Mouse (Mus musculus): Measurements from ENCODE around the gene Krba1. TPM values are rescaled to one million over a fixed set of nuclear protein-coding genes. Genes with fewer than 3 reads are reported as not detected.

Krba1 gene
- total RNA-seq (2017), result 4.8 and 6.6 TPM in 2 replicates

- peak; percentile 84 for ATAC-seq (replicated peaks; ENCODE audit: low read depth, poor library complexity, severe bottlenecking)
These were observed at the start of gene Krba1 for GRCm38 (mm10) chr6:48395105-48396007. Gene Krba1, plus strand, starts transcription at chr6:48395586.

- 0 out of 2 replicates have a peak, but pooled peaks have one; percentile 22 for ATAC-seq (replicated peaks; ENCODE audit: low read depth, poor library complexity, severe bottlenecking)
These were observed 36.5 kb upstream of the Krba1 start for GRCm38 (mm10) chr6:48358897-48359296.

DNA sequence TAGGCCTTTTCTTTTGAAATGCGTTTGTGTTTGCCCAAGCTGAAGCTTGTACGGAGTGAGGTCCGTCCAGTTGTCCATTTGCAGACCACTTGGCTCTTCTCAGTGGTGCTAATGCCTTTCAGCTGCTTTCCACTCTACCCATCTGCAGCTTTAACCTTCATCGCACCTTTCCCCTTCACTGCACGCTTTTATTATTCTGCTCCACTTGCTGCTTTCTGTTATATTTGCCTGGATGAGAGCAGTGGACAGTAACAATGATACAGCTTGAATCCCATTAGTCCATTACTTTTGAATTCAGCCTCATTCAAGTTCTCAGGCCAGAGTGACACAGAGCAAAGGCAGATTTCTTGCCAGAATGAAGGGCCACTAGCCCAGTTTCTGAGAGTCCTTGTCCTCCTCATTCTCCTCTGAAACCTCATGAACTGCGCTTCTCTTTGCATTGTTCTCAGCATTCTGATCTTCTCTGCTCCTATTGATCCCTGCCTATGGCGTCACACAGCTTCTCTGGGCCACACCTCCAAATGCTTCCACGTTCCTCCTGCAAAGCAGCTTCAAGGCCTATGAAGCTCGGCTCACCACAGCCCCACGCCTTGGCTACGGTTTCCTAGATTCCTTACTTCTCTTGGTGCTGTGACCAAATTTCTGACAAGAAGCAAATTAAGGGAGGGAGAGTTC, 28.9 kb upstream of the Krba1 start:
- ATAC-seq (replicated peaks; ENCODE audit: low read depth, poor library complexity, severe bottlenecking), result no peak

DNA sequence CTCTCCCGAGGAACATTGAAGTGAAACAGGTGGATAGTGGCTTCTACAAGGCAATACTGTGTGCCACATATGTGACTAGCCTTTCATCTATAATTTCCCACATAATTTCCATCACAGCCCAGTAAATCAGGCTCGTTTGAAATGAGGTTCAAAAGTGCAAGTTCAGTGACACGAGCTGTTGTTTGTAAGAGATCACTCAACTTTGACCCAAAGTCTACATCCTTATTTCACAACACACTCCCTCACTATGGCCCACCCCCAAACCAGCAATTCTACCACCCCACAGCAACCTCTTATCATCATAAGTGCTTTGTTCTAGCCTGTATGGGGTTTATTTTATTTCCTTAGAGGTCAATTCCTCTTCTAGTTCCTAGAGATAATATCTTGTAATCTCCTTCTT, 7.2 kb upstream of the Krba1 start:
- ATAC-seq (replicated peaks; ENCODE audit: low read depth, poor library complexity, severe bottlenecking), result no peak

DNA sequence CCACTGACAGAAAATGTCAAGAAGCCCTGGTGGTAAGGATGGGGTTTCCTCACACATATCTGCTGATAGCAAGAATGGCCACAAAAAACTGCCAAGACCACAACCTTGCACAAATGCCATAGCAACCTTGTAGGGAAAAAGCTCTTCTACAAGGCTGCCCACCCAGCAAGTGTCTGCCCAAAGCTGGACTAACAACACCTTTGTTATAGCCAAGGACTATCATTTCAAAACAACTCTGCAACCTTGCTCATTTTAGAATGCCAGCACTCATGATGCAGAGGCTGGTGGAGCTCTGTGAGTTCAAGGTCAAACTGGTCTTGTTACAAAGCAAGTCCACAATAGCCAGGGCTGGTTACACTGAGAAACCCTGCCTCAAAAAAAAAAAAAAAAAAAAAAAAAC, 1.6 kb upstream of the Krba1 start:
- 0 out of 2 replicates have a peak, but pooled peaks have one; percentile 3 for ATAC-seq (replicated peaks; ENCODE audit: low read depth, poor library complexity, severe bottlenecking)

- ATAC-seq (replicated peaks; ENCODE audit: low read depth, poor library complexity, severe bottlenecking), result 0 out of 2 replicates have a peak, but pooled peaks have one; percentile 23
These were observed 716 bp downstream of the Krba1 start for GRCm38 (mm10) chr6:48396008-48396595.

DNA sequence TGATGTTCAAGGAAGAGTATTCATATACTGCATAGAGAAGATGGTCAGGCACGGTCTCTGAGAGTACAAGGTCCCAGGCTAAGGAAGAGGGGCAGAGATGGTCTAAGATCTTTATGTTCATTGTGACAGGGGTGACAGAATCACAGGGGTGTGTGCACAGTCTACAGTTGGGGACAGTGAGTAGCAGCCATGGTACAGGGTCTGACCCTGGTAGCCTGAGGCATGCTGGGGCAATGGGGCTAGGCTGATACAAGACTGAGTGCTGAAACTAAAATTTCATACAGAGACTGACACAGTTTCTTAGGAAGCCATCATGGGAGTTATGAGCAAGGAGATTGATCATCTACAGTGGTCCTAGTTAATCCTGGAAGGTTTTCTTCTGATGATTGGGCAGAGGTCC, 1.3 kb downstream of the Krba1 start:
- ATAC-seq (replicated peaks; ENCODE audit: low read depth, poor library complexity, severe bottlenecking), result no peak

DNA sequence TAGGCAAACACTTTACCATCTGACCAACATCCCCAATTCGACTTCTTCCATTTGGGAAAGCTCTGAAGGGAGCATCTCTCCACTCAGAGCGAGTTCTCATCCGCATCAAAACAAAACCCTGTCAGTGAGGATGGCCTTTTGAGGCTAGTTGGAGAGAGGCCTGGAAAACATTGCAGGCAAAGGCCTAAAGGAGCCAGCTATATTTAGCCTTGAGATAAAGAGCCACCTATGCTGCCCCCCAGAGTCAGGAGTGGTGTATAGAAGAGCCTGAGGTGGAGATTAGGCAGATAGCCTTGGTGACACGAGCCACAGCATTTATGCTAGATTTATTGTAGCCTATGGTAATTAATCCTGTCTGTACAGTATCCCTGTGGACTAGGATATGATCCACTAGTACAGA, 1.9 kb downstream of the Krba1 start:
- ATAC-seq (replicated peaks; ENCODE audit: low read depth, poor library complexity, severe bottlenecking), result peak; percentile 51

- ATAC-seq (replicated peaks; ENCODE audit: low read depth, poor library complexity, severe bottlenecking), result no peak
These were observed 4.5 kb downstream of the Krba1 start for GRCm38 (mm10) chr6:48399906-48400305.

- no peak for ATAC-seq (replicated peaks; ENCODE audit: low read depth, poor library complexity, severe bottlenecking)
These were observed 8.7 kb downstream of the Krba1 start for GRCm38 (mm10) chr6:48404071-48404470.

- ATAC-seq (replicated peaks; ENCODE audit: low read depth, poor library complexity, severe bottlenecking), result peak; percentile 62
These were observed 14.4 kb downstream of the Krba1 start for GRCm38 (mm10) chr6:48409726-48410343.

DNA sequence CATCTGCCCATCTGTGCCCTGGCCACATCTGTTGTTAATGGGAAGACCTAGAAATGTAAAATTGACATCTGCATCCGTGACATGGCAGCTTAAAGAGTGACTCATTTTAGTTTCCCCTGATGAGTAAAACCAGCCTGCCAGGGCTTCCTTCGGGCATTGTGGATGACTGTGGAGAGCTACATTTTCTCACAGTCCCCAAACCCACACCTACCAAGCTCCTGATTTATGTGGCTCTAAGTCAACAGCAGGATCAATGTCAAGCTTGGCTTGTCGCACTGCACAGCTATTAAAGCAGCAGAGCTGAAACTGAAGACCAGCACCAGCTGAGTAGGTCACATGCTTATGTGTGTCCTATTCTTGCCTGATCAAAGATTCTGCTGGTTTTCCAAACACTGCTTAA, 15.2 kb downstream of the Krba1 start:
- ATAC-seq (replicated peaks; ENCODE audit: low read depth, poor library complexity, severe bottlenecking), result no peak

GRCm38 (mm10) chr6:48411193-48412092, 16.1 kb downstream of the Krba1 start:
- no peak for ATAC-seq (replicated peaks; ENCODE audit: low read depth, poor library complexity, severe bottlenecking)

GRCm38 (mm10) chr6:48412147-48412546, 16.8 kb downstream of the Krba1 start:
- no peak for ATAC-seq (replicated peaks; ENCODE audit: low read depth, poor library complexity, severe bottlenecking)

DNA sequence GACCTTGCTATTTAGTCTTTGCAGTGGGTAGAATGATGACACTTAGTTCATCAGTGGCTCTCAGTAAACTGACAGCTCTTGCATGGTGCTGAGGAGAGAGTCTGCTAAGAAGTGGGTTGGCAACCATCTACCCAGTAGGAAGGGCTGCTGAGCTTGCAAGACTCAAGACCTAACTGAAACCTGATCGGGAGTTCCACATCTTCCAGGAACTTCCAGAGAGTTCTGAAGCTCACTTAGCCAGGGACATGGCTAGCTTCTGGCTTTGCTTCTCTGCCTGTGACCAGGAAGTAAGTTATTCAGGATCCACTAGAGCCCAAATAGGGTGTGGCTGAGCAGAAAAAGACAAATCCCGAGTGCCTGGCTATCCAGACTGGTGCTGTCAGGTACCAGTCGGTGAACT, 17.3 kb downstream of the Krba1 start:
- no peak for ATAC-seq (replicated peaks; ENCODE audit: low read depth, poor library complexity, severe bottlenecking)

- no peak for ATAC-seq (replicated peaks; ENCODE audit: low read depth, poor library complexity, severe bottlenecking)
These were observed 17.7 kb downstream of the Krba1 start for GRCm38 (mm10) chr6:48413081-48413480.

- ATAC-seq (replicated peaks; ENCODE audit: low read depth, poor library complexity, severe bottlenecking), result no peak
These were observed 19.5 kb downstream of the Krba1 start for GRCm38 (mm10) chr6:48414886-48415285.

GRCm38 (mm10) chr6:48415636-48416035, 20.2 kb downstream of the Krba1 start:
- ATAC-seq (replicated peaks; ENCODE audit: low read depth, poor library complexity, severe bottlenecking), result no peak

- ATAC-seq (replicated peaks; ENCODE audit: low read depth, poor library complexity, severe bottlenecking), result no peak
These were observed 21.1 kb downstream of the Krba1 start for GRCm38 (mm10) chr6:48416486-48416885.

All from common myeloid progenitor, adult 5-6 weeks (primary cell).